Mouse (Mus musculus) CH12.LX (cell line): Measurements from ENCODE around the gene 4931428L18Rik.

Experiments
- CTCF ChIP-seq, 2 experiments: IDR thresholded peaks in 1 of 2; conservative IDR thresholded peaks in 1 of 2; 2 replicates each; pipeline ENCODE4 v1.5.1; 2011 to 2012; ENCODE audit warnings: low read depth in 2 of 2, low read length in 2 of 2, improper control_type of control experiment in 1 of 2, inconsistent platforms in 1 of 2, mild to moderate bottlenecking in 1 of 2, moderate library complexity in 1 of 2
- TCF12 ChIP-seq: IDR thresholded peaks from 2 replicates; pipeline ENCODE4 v1.6.1; 2014; ENCODE audit warnings: low read depth, mild to moderate bottlenecking, inconsistent platforms, low read length, improper control_type of control experiment
- USF1 ChIP-seq: IDR thresholded peaks from 2 replicates; pipeline ENCODE4 v1.6.1; 2014; ENCODE audit warnings: low read depth, mild to moderate bottlenecking, inconsistent platforms, low read length, improper control_type of control experiment

DNA sequence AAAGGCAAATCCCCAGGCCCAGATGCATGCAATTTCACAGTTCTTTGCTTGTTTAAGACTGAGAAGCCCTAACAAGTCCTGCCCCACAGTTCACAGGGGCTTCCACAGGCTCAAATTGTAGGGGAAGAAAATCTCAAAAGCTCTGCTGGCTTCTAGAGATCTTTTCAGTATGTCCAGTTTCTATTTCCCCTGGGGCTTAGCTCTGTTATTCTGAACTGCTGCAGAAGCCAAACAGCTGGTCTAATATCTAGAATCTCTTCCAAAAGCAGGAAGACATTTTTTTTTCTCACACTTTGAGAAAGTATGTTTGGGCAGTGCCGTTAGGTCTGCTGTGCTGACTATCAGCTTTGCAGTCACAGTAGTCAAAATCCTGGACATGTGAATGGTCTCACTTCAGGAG, 7.7 kb downstream of the 4931428L18Rik start:
- TF ChIP-seq TCF12 (no peak), CTCF (conservative IDR thresholded peaks at IDR 0.05 in 1 of 2, IDR thresholded peaks at IDR 0.05 in 1 of 2; ENCODE audit: low read depth in 2 of 2, low read length in 2 of 2) (no peak), USF1 (no peak)
